Mouse (Mus musculus) testis, adult 2 months (tissue): Measurements from ENCODE around the gene Galns. TPM values are rescaled to one million over a fixed set of nuclear protein-coding genes. Genes with fewer than 3 reads are reported as not detected.
"Not testable (repeated sequence)": the region's sequence is repeated elsewhere in the genome, so short reads cannot be mapped to it uniquely, and the experiment has no call there.

ENCODE experiments used
- H3K27ac ChIP-seq: fragments of 200-500 bp; 2 replicates; pipeline ENCODE4 v1.5.1; 2012; ENCODE audit warnings: low read depth, low read length; ENCODE audit not compliant: control insufficient read depth, insufficient read depth
- H3K27me3 ChIP-seq: fragments of 200-500 bp; 2 replicates; pipeline ENCODE4 v1.6.1; 2012; ENCODE audit warnings: mild to moderate bottlenecking, low read length, moderate library complexity; ENCODE audit not compliant: control insufficient read depth, insufficient read depth
- H3K36me3 ChIP-seq: fragments of 200-500 bp; 2 replicates; pipeline ENCODE4 v1.6.1; 2012; ENCODE audit warnings: mild to moderate bottlenecking, low read length; ENCODE audit not compliant: control insufficient read depth, insufficient read depth
- H3K4me1 ChIP-seq: fragments of 200-500 bp; 2 replicates; pipeline ENCODE4 v1.6.1; 2012; ENCODE audit warnings: low read length; ENCODE audit not compliant: control insufficient read depth, insufficient read depth
- H3K4me3 ChIP-seq: fragments of 200-500 bp; 2 replicates; pipeline ENCODE4 v1.5.1; 2012; ENCODE audit warnings: low read depth, mild to moderate bottlenecking, low read length, moderate library complexity, mixed read lengths; ENCODE audit not compliant: control insufficient read depth
- CTCF ChIP-seq: fragments of 200-500 bp; IDR thresholded peaks from 2 replicates; pipeline ENCODE4 v1.5.1; 2012; ENCODE audit warnings: low read depth, mild to moderate bottlenecking, inconsistent platforms, low read length, moderate library complexity; ENCODE audit not compliant: control insufficient read depth, insufficient read depth, insufficient replicate concordance
- POLR2A ChIP-seq: fragments of 200-500 bp; IDR thresholded peaks from 2 replicates; pipeline ENCODE4 v1.6.1; 2012; ENCODE audit warnings: low read depth, mild to moderate bottlenecking, inconsistent platforms, low read length, moderate library complexity; ENCODE audit not compliant: control insufficient read depth
- polyA plus RNA-seq: library from polyadenylated mRNA; depleted of rRNA; stranded (reverse); fragments of >200 nt; gene quantifications from 2 replicates; pipeline ENCODE4 v1.2.3, GENCODE M21; 2012

The Galns gene
- polyA plus RNA-seq, 1 experiment = 5.9 TPM

DNA sequence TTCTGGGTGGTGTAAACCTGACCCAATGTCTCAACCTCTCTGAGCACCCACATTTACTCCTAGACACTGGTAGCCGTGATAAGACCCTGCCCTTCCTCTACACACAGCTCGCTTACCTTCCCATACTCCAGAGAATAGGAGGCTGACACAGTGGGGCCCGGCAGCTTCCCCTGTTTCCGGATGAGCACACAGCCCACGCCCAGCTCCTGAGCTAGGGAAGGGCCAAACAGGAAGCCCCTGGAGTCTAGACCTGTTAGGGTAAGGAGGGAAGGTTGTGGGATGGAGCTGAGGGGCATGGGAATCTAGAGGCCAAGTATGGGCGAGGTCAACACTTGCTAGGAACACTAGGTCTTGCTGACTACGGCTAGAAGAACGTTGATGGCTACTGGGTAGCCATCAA lies 36.0 kb downstream of the Galns start:
- Histone ChIP-seq H3K27ac (no peak overlapping the region), H3K4me1 (peaks cover 12% of the 10 kb centered on the region)

DNA sequence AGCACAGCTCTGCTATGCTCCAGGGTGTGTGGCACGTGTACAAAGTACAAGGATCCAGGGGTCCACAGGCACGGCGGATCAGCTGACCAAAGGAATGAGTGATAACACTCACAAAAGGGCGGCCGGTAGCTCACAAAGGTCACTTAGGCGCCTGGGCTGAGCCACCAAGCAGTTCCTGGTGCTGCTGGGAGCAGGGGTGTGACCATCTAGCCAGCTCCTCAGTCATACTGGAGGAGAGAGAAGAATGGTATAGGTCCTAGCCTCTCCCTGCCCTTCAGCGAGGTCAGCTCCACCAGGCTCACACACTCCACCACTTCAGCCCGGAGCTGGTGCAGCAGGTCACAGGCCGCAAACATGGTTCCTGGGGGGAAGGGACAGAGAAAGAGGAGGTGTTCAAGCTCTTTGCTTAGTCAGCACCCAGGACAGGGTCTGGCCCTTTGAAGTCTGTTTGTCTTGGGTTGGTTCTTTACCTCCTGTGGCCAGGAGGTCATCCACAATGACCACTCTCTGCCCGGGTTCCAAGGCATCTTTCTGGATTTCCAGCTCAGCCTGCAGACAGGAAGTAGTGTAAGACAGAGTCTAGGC lies 36.5 kb downstream of the Galns start:
- H3K27ac ChIP-seq = no peak overlapping the region
- H3K27me3 ChIP-seq = no peaks in the 10 kb centered on the region
- no peaks in the 10 kb centered on the region for H3K36me3 ChIP-seq
- H3K4me3 ChIP-seq = no peak overlapping the region
- TF ChIP-seq POLR2A = no peak
- TF ChIP-seq CTCF = no peak
- peaks cover 12% of the 10 kb centered on the region for H3K4me1 ChIP-seq

More for the DNA sequence above, 36.0 kb downstream of the Galns start:
- no peak for TF ChIP-seq CTCF
- TF ChIP-seq POLR2A = no peak
- Histone ChIP-seq H3K27me3 (no peaks in the 10 kb centered on the region), H3K4me3 (peak overlapping the region; percentile 94; the same call in 1 of the 2 replicates), H3K36me3 (no peaks in the 10 kb centered on the region)

DNA sequence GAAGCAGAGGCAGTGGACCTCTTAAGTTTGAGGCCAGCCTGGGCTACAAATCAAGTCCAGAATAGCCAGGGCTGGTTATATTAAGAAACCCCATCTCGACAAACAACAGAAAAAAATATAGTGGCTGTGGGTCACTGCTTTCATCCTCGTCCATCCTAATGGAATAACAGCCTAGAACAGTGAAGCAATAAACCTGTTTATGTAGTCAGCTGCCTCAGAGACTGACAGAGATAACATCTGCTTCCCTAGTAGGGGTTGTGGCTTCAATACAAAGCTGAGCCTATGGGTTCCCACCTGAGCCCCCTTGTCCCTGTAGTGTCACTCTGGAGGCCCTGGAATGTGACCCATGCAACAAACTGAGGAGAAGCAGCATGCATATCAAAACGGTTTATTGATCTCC lies 37.0 kb downstream of the Galns start:
- Histone ChIP-seq H3K27ac (no peak overlapping the region), H3K36me3 (no peaks in the 10 kb centered on the region), H3K4me3 (no peak overlapping the region), H3K27me3 (no peaks in the 10 kb centered on the region), H3K4me1 (peaks cover 12% of the 10 kb centered on the region)
- TF ChIP-seq CTCF (no peak), POLR2A (no peak)

DNA sequence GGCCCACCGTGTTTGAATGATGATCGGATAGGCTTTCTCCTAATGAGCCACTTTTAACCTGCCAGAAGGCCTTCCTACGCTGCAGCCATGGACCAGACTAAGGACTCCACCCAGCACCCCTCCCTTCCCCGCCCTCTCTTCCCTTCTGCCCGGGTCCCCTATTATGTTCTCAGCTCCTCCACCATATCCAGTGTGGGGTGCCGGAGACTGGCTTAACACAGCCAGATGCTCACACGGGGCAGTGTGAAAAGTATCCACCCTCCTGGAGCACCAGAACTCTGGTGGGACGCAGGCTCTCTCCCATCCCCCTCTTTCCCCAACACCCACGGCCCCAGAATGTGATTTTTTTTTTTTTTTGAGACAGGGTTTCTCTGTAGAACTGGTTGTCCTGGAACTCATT lies 37.7 kb downstream of the Galns start:
- Histone ChIP-seq H3K27me3 (no peaks in the 10 kb centered on the region), H3K27ac (no peak overlapping the region), H3K36me3 (no peaks in the 10 kb centered on the region), H3K4me1 (peaks cover 15% of the 10 kb centered on the region), H3K4me3 (no peak overlapping the region)
- no peak for TF ChIP-seq POLR2A
- TF ChIP-seq CTCF = no peak

DNA sequence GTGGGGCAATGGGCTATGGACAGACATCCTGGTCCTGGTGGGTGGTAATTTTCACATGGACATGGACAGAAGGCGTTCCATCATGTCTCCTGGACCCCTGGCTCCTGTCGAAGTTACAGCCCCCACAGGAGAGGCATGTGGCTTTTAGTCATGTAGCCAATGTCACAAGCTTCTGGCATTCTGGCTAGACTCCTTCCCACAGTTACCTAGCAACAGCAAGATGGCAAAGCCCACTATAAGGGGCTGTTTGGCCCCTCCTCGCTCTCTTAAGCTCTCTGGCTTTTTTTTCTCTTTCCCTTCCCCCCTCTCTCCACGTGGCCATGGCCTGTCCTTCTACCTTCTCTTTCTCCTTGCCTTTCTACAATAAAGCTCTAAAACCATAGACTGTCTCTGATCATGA lies 38.1 kb downstream of the Galns start:
- not testable (repeated sequence) for H3K27ac ChIP-seq, H3K36me3 ChIP-seq, H3K4me3 ChIP-seq, H3K27me3 ChIP-seq
- peaks cover 18% of the 10 kb centered on the region for H3K4me1 ChIP-seq

DNA sequence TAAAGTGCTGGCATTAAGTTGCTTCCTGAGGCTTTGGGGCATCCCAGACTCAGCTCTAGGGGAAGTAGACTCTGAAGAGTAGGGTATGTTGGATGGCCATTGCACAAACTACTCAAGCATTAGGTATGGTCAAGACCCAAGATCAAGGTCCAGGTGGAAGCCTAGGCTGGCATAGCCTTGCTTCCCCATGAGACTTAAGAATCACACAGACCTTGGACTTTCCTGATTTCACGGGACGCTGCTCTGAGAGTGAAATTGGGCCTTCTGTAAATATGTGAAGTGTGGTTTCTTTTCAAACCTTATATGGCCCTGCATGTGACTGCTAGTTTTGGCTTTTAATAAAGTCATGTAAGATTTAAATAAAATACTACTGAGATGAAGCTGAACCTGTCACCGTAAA lies 38.5 kb downstream of the Galns start:
- H3K36me3 ChIP-seq = no peaks in the 10 kb centered on the region

DNA sequence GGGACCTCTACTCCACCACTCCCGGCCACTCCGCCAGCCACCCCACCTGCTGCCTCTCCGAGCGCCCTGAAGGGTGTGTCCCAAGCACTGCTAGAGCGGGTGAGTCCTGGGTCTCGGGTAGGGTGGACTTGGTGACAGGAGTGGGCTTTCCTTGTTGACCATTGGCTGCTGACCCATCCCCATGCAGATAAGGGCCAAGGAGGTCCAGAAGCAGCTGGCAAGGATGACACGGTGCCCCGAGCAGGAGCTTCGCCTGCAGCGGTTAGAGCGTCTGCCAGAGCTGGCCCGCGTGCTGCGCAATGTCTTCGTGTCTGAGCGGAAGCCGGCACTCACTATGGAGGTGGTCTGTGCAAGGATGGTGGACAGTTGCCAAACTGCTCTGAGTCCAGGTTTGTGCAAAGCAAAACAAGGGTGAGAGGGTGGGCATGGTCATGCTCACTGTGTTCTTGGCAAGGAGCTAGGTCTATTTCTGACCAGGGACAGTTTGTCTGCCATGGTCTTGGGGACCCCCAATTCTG lies 39.5 kb downstream of the Galns start:
- H3K36me3 ChIP-seq = no peaks in the 10 kb centered on the region
- H3K27ac ChIP-seq = no peak overlapping the region
- TF ChIP-seq CTCF (no peak), POLR2A (no peak)
- H3K27me3 ChIP-seq = no peaks in the 10 kb centered on the region
- H3K4me1 ChIP-seq = peaks cover 21% of the 10 kb centered on the region
- H3K4me3 ChIP-seq = no peak overlapping the region

More for the DNA sequence above, 38.5 kb downstream of the Galns start:
- H3K27me3 ChIP-seq = no peaks in the 10 kb centered on the region
- no peak for TF ChIP-seq POLR2A
- no peak for TF ChIP-seq CTCF
- peaks cover 18% of the 10 kb centered on the region for H3K4me1 ChIP-seq
- no peak overlapping the region for H3K4me3 ChIP-seq
- no peak overlapping the region for H3K27ac ChIP-seq

DNA sequence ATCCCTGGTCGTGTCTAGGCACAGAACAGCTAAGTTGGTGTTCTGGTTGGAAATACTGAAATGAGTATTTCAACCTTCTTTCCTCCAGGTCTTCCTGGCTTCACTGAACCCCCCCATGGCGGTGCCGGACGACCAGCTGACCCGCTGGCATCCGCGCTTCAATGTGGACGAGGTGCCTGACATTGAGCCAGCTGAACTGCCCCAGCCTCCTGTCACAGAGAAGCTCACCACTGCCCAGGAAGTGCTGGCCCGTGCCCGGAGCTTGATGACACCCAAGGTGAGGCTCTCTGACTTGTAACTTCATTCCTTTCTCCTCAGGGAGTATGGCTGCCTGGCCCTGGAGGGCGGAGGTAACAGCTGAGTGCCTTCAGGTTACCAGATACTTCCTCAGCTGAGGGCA lies 40.1 kb downstream of the Galns start:
- Histone ChIP-seq H3K4me3 (no peak overlapping the region), H3K36me3 (no peaks in the 10 kb centered on the region), H3K27me3 (no peaks in the 10 kb centered on the region), H3K4me1 (peaks cover 23% of the 10 kb centered on the region), H3K27ac (no peak overlapping the region)
- TF ChIP-seq CTCF = no peak
- TF ChIP-seq POLR2A = no peak
